Mouse (Mus musculus) right cerebral cortex, adult 2 months (tissue): ENCODE results near the gene Stt3b.

Source experiments
- DNase-seq, 2 experiments: peaks; one replicate each; pipeline ENCODE4 v3.0.0; 2021 to 2022; ENCODE audit warnings: low spot score in 2 of 2

The Stt3b gene

DNA sequence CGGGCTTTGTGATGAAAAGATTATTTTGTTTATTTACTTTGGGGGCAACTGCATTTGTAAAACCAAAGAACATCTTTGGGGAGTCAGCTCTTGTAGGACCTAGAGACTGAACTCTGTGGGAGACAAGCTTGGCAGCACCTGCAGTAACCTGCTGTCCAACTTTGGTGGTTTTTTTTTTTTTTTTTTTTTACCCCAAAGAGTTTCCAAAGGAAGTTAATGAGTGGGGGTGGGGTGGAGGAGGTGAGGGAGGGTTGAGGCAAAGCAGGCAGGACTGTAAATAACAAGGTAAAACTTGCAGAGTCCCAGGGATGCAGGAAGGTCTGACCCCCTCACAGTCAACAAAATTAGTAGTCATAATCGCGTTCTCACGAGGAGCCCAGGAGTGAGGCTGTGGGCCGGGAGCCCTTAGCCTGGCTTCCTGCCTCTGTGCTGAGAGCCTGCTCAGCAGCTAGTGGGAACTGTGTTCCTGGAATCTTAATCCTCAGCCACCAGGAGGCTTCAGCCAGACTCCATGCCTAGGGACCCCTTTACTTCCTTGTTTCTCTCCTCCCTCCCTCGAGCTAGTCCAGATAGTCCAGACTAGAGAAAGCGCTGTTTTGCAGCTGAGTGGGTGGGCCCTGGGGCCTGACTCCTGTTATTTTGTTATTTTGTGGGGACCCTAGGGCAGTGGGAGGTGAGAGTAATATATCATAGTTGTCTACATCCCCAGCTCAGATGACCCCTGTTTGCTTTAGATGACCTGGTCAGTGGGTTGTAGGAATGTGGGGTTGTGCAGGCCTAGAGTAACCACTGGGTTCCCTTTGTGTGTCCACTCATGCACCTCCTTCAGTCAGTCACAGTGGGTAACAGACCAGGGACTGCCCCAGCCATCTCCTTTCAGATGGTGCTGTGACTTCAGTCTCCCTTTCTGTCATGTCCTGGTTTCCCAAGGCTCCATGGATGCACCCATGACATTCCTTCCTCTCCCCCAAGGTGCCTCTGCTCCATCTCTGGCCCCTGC is 95.3 kb downstream of the Stt3b start:
- no peak for DNase-seq

DNA sequence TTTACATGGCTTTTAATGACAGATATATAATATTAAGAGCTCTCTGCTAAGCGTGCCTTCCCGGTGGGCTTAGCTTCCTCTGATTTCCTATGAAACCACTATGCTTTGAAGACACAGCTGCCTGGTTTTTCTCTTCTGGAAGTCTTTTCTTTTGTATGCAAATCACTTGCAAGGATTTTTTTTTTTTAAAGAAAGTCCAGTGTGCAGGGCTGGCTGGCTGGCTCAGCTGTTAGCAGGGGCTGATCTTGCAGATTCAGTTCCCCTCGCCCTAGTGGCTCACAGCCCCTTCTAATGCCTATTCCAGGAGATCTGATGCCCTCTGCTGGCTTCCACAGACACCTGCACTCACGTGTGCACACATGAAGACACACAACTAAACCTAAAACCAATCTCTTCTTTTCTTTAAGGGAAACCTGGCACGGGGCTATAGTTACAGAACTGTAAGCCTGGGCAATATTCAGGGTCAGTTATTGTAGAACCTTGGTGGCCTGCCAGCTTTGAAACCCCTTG is 96.4 kb downstream of the Stt3b start:
- no peak for DNase-seq

DNA sequence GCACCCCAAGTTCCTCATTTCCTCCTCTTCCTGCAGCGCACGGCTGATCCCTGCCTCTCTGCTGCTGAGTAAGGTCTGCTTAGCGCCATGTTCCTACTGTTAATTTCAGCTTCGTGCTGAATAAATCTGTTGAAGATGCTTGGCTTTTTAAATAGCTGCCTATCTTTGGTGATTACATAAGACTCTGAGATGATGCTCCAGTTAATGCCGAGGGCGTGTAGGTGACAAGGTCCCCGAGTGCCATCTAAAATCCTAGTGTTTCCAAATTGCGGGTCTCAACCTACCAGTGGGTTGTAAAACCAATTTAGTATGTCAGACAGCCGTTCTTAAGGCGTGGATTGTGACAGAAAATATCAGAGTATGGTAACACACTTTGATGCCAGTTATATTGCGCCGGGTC is 99.7 kb downstream of the Stt3b start:
- no peak for DNase-seq

DNA sequence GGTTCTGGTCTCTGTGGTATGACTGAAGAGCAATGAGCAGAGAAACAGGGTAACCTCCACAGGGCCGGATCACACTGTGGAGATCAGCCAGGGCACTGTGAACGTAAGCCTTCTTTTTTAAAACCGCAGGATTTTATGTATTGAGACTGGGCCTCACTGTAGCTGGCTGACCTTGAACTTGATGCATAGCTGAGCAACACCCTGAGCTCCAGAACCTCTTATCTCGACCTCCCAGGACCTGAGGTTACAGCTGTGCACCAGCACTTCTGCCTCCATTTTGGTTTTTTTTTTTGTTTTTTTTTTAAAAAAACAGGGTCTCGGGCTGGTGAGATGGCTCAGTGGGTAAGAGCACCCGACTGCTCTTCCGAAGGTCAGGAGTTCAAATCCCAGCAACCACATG is 100.5 kb downstream of the Stt3b start:
- DNase-seq = no peak

DNA sequence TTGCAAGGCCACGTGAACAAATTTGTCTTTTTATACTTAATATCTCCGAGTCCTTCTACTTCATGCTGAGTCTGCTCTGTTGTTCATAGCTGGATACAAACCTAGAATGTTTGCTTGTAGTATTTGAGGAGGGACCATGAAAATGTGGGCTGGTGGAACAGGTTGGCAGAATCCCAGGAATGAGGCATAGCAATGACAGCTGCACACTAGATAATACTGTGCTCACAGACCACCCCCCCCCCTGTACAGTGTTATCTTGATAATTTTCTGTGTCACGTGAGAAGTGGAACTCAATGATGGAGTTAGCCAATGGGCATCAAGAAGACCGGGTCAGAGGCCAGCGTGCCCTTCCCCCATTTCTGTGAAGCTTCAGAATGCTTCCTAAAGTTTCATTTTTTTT is 104.0 kb downstream of the Stt3b start:
- DNase-seq = no peak

DNA sequence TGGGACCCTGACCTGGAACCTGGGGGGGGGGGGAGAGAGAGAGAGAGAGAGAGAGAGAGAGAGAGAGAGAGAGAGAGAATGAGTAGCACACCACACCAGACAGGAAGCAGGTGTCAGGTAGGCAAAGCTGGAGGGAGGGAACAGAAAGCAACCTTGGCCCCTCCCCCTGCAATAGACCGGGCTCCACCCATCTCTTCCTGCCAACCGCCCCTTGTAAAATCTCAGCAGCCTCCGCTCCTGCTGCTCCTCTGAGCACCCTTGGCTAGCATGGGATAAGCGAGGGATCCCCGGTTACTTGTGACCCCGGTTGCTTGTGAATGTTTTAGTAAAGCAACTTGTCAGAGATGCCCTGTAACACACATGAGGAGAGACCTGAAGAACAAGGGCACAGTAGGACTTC is 104.7 kb downstream of the Stt3b start:
- no peak for DNase-seq

DNA sequence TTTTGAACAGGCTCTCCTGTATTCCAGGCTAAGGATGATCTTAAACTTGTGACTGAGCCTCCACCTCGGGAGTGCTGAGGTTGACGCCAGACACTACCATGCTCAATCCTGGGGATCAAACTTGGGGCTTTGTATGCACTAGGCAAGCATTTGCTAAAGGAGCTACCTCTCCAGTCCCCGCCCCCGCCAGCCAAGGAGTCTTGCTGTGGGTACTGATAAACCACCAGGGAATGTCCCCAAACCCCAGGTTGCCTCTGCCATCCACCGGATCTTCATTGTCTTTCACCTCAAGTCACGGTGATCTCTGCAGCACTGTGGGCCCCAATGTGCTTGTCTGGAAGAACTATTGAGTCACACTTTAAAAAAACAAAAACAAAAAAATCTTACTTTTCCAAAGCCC is 107.1 kb downstream of the Stt3b start:
- DNase-seq = no peak

DNA sequence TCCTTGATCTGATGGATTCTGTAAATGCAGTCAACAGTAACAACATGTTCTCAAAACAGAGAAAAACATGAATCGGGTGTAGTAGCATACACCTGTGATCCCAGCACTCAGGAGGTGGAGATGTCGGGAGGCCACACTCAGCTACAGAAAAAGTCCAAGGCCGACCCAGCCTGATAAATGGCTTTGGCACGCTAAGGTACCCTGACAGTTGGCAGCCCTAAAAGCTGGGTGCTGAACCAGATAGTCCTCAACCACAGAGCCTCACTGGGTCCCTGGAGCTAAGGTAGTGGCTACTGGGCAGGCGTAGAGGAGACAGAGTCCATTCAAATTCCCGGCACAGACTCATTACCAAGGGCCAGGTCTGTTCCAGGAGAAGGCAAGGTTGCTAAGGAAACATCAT is 109.0 kb downstream of the Stt3b start:
- DNase-seq = no peak

DNA sequence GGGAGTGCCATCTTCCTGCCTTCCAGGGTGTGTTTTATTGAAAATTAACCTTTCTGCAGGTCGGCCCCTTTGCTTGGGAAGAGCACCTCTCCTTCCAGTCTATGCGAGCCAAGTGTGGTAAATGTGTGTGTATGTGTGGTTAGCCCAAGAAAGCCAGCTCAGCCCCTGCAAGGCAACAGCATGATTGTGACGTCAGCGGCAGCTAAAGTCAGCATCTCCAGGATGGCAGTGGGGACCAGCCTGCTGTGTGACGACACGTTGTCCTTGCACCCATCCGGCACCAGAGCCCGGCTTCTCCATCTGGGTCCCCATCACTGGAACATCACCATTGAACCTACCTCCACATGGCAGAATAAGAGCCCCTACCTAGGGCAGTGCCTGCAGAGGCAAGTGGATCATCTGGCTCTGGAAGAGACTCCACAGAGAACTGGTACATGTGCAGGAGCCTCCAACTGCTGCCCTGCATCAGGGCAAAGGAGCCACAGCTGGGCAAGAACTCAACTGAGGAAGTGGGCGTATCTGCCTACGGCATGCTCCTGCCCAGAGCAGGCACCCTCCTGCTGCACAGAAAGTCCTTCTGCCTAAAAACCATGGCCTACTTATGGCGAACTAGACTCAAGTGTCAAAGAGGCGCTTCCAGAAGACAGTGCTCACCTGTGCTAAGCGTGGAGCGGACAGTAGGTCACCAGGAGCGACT is 109.9 kb downstream of the Stt3b start:
- DNase-seq = no peak

DNA sequence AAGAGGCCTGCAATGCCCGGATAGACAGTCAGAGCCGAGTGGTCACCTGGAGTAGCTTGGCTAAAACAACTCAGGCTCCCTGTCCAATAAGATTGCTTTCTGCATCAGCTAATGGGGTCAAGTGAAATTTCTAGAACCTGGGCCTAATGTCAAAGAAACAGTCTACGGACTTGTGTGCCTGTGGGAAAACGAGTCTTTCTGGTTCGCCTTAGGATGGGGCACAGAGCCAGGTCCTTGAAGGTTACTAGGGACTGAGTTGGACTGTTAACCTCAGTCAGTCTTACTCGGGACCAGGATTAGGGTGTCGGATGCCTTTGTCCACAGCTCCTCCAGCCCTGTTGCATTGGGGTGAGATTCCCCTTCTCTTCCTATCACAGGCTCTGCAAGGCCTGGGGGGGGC is 113.1 kb downstream of the Stt3b start:
- no peak for DNase-seq

DNA sequence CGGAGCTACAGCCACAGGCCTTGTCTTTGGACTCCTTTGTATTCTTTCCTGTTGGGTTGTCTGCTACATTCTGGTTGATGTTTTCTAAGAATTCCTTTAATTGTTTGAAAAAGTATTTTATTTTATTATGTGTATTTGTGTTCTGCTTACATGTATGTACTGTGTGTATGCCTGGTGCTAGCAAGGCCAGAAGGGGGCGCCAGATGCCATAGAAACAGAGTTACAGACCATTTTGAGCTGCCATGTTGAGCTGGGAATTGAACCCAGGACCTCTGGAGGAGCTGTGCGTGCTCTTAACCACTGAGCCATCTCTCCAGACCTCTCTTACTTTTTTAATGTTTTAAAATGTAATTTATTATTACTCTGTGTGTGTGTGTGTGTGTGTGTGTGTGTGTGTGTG is 117.3 kb downstream of the Stt3b start:
- DNase-seq = no peak
